Mouse (Mus musculus) C2C12 (cell line): Measurements from ENCODE around the gene A430005L14Rik. TPM values are rescaled to one million over a fixed set of nuclear protein-coding genes. Genes with fewer than 3 reads are reported as not detected.

Source experiments
- H3K27me3 ChIP-seq: one replicate; pipeline ENCODE4 v1.6.1; 2011; ENCODE audit not compliant: control insufficient read depth, insufficient read depth, insufficient read length
- H3K36me3 ChIP-seq: one replicate; pipeline ENCODE4 v1.6.1; 2011; ENCODE audit not compliant: control insufficient read depth, insufficient read depth
- H3K4me3 ChIP-seq: one replicate; pipeline ENCODE4 v1.5.1; 2011; ENCODE audit warnings: mild to moderate bottlenecking, control low read depth; ENCODE audit not compliant: poor library complexity, insufficient read depth, severe bottlenecking
- H3K79me2 ChIP-seq: one replicate; pipeline ENCODE4 v1.6.1; 2011; ENCODE audit not compliant: control insufficient read depth, insufficient read depth
- H3K79me3 ChIP-seq: one replicate; pipeline ENCODE4 v1.6.1; 2011; ENCODE audit warnings: low read depth, control low read depth
- H3ac ChIP-seq: one replicate; pipeline ENCODE3; 2011; ENCODE audit warnings: low read depth; ENCODE audit not compliant: control insufficient read depth, insufficient read length
- CEBPB ChIP-seq: IDR thresholded peaks from one replicate; pipeline ENCODE4 v1.6.1; 2011; ENCODE audit warnings: low read depth, mild to moderate bottlenecking, control low read depth, moderate library complexity
- CTCF ChIP-seq: IDR thresholded peaks from one replicate; pipeline ENCODE4 v1.5.1; 2011; ENCODE audit not compliant: control insufficient read depth, insufficient read depth, insufficient read length
- FOSL1 ChIP-seq: IDR thresholded peaks from one replicate; pipeline ENCODE4 v1.8.0; 2011; ENCODE audit warnings: mild to moderate bottlenecking, low read length; ENCODE audit not compliant: poor library complexity, insufficient read depth, severe bottlenecking
- MAX ChIP-seq: IDR thresholded peaks from one replicate; pipeline ENCODE4 v1.6.1; 2011; ENCODE audit warnings: mild to moderate bottlenecking, control low read depth
- MYOD1 ChIP-seq: IDR thresholded peaks from one replicate; pipeline ENCODE4 v1.6.1; 2011; ENCODE audit warnings: low read depth; ENCODE audit not compliant: control insufficient read depth, insufficient read length
- MYOG ChIP-seq: IDR thresholded peaks from one replicate; pipeline ENCODE4 v1.6.1; 2011; ENCODE audit not compliant: control insufficient read depth, insufficient read length; ENCODE audit errors: extremely low read depth
- USF1 ChIP-seq: IDR thresholded peaks from one replicate; pipeline ENCODE4 v1.6.1; 2011; ENCODE audit warnings: low read depth, mild to moderate bottlenecking, control low read depth, moderate library complexity
- polyA plus RNA-seq: library from polyadenylated mRNA; unstranded; fragments of >200 nt; fragmentation: generic; extraction: Trizol; gene quantifications from one replicate; pipeline ENCODE4 v1.2.1, GENCODE M21; 2012; ENCODE audit warnings: missing spikeins

Gene A430005L14Rik
- polyA plus RNA-seq, 1 experiment = 39.8 TPM

DNA sequence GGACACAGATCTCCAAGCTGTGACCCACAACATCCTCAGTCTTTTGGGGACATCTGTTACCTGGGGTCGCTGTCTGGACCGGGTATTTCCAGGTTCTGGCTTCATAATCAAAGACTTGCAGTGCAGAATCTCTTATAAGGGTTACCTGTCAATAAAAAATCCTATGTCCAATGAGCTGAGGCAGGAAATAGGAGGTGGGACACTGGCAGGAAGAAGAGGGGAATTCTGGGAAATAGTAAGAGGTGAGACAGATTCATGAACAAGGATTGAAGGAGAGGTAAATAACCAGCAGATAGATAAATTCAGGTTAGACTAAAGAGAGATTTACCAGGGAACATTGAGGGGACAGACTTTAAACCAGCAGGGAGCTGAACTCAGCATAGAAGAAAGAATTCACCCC lies 6.7 kb upstream of the A430005L14Rik start:
- H3K27me3 ChIP-seq = no peaks in the 10 kb centered on the region
- H3K79me2 ChIP-seq = peaks cover 4% of the 10 kb centered on the region
- no peaks in the 10 kb centered on the region for H3K36me3 ChIP-seq
- H3K79me3 ChIP-seq = no peaks in the 10 kb centered on the region
- peak overlapping the region; percentile 34 for H3K4me3 ChIP-seq
- TF ChIP-seq CEBPB = no peak
- TF ChIP-seq MAX = no peak
- no peak for TF ChIP-seq MYOD1
- no peak for TF ChIP-seq USF1
- TF ChIP-seq CTCF = no peak
- peak overlapping the region; percentile 53 for H3ac ChIP-seq

DNA sequence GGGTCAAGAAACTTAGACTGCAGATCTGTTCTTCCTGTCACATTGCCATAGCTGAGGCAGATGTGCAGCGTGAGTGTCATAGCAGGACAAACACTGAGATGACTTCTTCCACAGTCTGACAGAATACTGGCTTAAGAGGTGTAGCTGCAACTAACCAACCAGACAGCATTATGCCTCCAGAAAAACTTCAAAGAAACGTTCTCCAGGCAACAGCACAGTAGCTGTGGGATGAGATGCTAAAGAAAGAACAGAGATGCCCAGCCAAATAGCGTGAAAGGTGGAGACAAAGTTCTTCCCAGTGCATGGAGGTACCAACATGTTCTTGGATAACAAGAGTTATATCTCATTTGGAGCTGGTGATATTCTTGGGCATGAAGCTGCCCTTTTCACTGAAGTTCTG lies 5.9 kb upstream of the A430005L14Rik start:
- no peak for TF ChIP-seq USF1
- TF ChIP-seq CEBPB = no peak
- TF ChIP-seq MYOD1 = no peak
- no peak for TF ChIP-seq MAX
- TF ChIP-seq FOSL1 = no peak
- no peak for TF ChIP-seq MYOG
- no peak for TF ChIP-seq CTCF
- H3ac ChIP-seq = no peak overlapping the region
- H3K79me2 ChIP-seq = peaks cover 4% of the 10 kb centered on the region
- H3K79me3 ChIP-seq = no peaks in the 10 kb centered on the region
- H3K27me3 ChIP-seq = no peaks in the 10 kb centered on the region
- H3K36me3 ChIP-seq = no peaks in the 10 kb centered on the region
- peak overlapping the region; percentile 34 for H3K4me3 ChIP-seq

GRCm38 (mm10) chr4:153951692-153952091 lies 5.3 kb upstream of the A430005L14Rik start:
- H3K79me2 ChIP-seq = peaks cover 4% of the 10 kb centered on the region
- no peaks in the 10 kb centered on the region for H3K27me3 ChIP-seq
- no peaks in the 10 kb centered on the region for H3K36me3 ChIP-seq
- TF ChIP-seq MYOD1 (no peak), CEBPB (no peak), MAX (no peak), FOSL1 (no peak), MYOG (no peak), USF1 (no peak), CTCF (no peak)
- no peak overlapping the region for H3ac ChIP-seq
- no peaks in the 10 kb centered on the region for H3K79me3 ChIP-seq
- H3K4me3 ChIP-seq = no peak overlapping the region

DNA sequence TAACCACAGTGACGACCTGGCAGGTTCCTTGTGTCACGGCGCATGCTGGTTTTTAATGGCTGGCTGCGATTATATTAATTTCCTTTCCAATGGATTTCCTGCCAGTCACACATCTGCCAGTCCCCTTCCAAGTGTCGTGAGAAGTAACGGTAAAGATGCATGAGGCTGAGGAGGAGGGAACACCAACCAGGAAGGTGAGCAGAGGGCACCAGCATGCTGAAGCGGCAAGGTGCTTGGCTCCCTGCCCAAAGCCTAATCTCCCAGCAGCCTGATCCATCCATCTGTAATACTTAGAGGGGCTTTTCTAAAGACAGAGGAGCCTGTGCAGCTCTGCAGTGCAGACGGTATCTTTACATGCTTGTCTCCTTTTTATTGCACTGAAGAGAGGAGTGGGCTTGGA lies 1.4 kb upstream of the A430005L14Rik start:
- Histone ChIP-seq H3K27me3 (no peaks in the 10 kb centered on the region), H3K79me3 (peaks cover 2% of the 10 kb centered on the region), H3K36me3 (peaks cover 1% of the 10 kb centered on the region), H3K79me2 (peaks cover 20% of the 10 kb centered on the region), H3ac (no peak overlapping the region), H3K4me3 (no peak overlapping the region)
- TF ChIP-seq MAX = no peak
- no peak for TF ChIP-seq CTCF
- no peak for TF ChIP-seq FOSL1

- no peak for TF ChIP-seq FOSL1
- no peak for TF ChIP-seq MYOD1
- no peak for TF ChIP-seq CTCF
- TF ChIP-seq MAX = no peak
Observed at GRCm38 (mm10) chr4:153957444-153958250, 610 bp downstream of the A430005L14Rik start.

GRCm38 (mm10) chr4:153962631-153963030 lies 5.6 kb downstream of the A430005L14Rik start:
- Histone ChIP-seq H3K79me2 (peaks cover 12% of the 10 kb centered on the region), H3ac (no peak overlapping the region), H3K27me3 (no peaks in the 10 kb centered on the region), H3K79me3 (peaks cover 2% of the 10 kb centered on the region), H3K4me3 (no peak overlapping the region), H3K36me3 (peaks cover 19% of the 10 kb centered on the region)
- TF ChIP-seq MYOD1 = no peak

More at GRCm38 (mm10) chr4:153957444-153958250, 610 bp downstream of the A430005L14Rik start:
- H3K36me3 ChIP-seq = peaks cover 12% of the 10 kb centered on the region
- H3ac ChIP-seq = peak overlapping the region; percentile 70
- H3K79me2 ChIP-seq = peaks cover 15% of the 10 kb centered on the region
- peaks cover 2% of the 10 kb centered on the region for H3K79me3 ChIP-seq
- peak overlapping the region; percentile 65 for H3K4me3 ChIP-seq
- H3K27me3 ChIP-seq = no peaks in the 10 kb centered on the region
